Mouse (Mus musculus) urinary bladder, postnatal 0 days (tissue): ENCODE data around the gene Zfp820. TPM values are rescaled to one million over a fixed set of nuclear protein-coding genes. Genes with fewer than 3 reads are reported as not detected.

Source experiments
- polyA plus RNA-seq: library from polyadenylated mRNA; unstranded; fragments of >200 nt; fragmentation: Nextera tagmentation; extraction: Ambion mirVana; gene quantifications from 2 replicates; pipeline ENCODE4 v1.2.1, GENCODE M21; 2015

The Zfp820 gene
- polyA plus RNA-seq = 2.2 and 2.7 TPM in 2 replicates

GRCm38 (mm10) chr17:21845545-21846321 lies at the start of gene Zfp820:
TSS of gene Zfp820 (minus strand) at chr17:21845772.

Other genes starting within 250 kb of the Zfp820 start
- 1.3 and 1.7 TPM in 2 replicates for gene Zfp983, start 195.1 kb downstream of the Zfp820 start, polyA plus RNA-seq
- gene Gm10226, start 153.9 kb downstream of the Zfp820 start, polyA plus RNA-seq = 2.7 and 3.2 TPM in 2 replicates
- gene Zfp760, start 138.0 kb downstream of the Zfp820 start, polyA plus RNA-seq = 2.5 and 2.9 TPM in 2 replicates
- gene Zfp229, start 115.0 kb downstream of the Zfp820 start, polyA plus RNA-seq = 3.8 and 4.5 TPM in 2 replicates
- gene Zfp995, start 64.2 kb upstream of the Zfp820 start, polyA plus RNA-seq = 4.3 and 4.9 TPM in 2 replicates
- 7.9 and 9.1 TPM in 2 replicates for gene Zfp942, start 116.7 kb upstream of the Zfp820 start, polyA plus RNA-seq
- gene Zfp943, start 116.8 kb upstream of the Zfp820 start, polyA plus RNA-seq = 9.1 and 11.1 TPM in 2 replicates